Mouse (Mus musculus) forebrain, embryonic 15.5 days (tissue): ENCODE measurements at regions not wholly inside any gene's neighbourhood (a gene's known extent, or its start where the extent isn't known, plus 50 kb on each side); places are given as distances from the start of the nearest gene placed in this dataset.

ENCODE experiments used
- ATAC-seq: fragments of 200-750 bp; cut with Nextera tagmentation; replicated peaks from 2 replicates; pipeline ENCODE4 v1.8.0; 2017; ENCODE audit warnings: mild to moderate bottlenecking, moderate TSS enrichment, moderate library complexity
- H3K27ac ChIP-seq: fragments of 300-500 bp; sonication (generic); replicated peaks from 2 replicates; pipeline ENCODE4 v1.5.1; 2015; ENCODE audit warnings: mild to moderate bottlenecking, inconsistent platforms
- H3K27me3 ChIP-seq: fragments of 300-500 bp; sonication (generic); 2 replicates; pipeline ENCODE4 v1.6.1; 2015; ENCODE audit warnings: inconsistent platforms
- H3K36me3 ChIP-seq: fragments of 300-500 bp; sonication (generic); 2 replicates; pipeline ENCODE4 v1.6.1; 2015; ENCODE audit warnings: mild to moderate bottlenecking, inconsistent platforms
- H3K4me1 ChIP-seq: fragments of 300-500 bp; sonication (generic); 2 replicates; pipeline ENCODE4 v1.6.1; 2015; ENCODE audit warnings: inconsistent platforms
- H3K4me2 ChIP-seq: fragments of 300-500 bp; sonication (generic); replicated peaks from 2 replicates; pipeline ENCODE4 v1.6.1; 2015; ENCODE audit warnings: mild to moderate bottlenecking, inconsistent platforms
- H3K4me3 ChIP-seq: fragments of 300-500 bp; sonication (generic); 2 replicates; pipeline ENCODE4 v1.5.1; 2015; ENCODE audit warnings: mild to moderate bottlenecking, inconsistent platforms
- H3K9ac ChIP-seq: fragments of 300-500 bp; sonication (generic); replicated peaks from 2 replicates; pipeline ENCODE4 v1.6.1; 2015; ENCODE audit warnings: mild to moderate bottlenecking, inconsistent platforms
- H3K9me3 ChIP-seq: fragments of 300-500 bp; sonication (generic); 2 replicates; pipeline ENCODE4 v1.6.1; 2016; ENCODE audit warnings: inconsistent platforms
- WGBS: fragments of 180-500 bp; shearing (Covaris S2); methylation state at CpG from one replicate; pipeline ENCODE4 v1.1.7; 2015; ENCODE audit warnings: mixed read lengths; 5-methylcytosine and 5-hydroxymethylcytosine counted together

DNA sequence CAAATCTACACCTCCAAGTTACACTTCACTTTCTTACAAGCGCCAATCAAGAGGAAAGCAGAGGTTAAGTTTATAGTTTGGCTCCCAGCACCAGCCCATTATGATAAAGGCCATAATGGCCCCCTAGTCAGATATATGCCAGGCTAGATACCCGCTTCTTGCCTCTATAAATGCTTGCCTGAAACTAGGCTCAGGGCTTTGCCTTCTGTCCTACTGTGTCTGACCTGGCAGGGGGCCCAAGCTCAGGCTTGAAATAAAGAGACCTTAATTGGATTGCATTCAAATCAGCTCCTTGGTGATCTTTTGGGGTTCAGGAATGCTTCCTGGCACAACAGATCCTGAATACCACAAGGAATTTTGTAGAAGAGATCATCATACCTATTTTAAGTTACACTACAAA is 66.8 kb upstream of the Tspan8 start:
- Histone ChIP-seq H3K36me3 (no peaks in the 10 kb centered on the region), H3K27ac (no peak overlapping the region), H3K4me2 (no peak overlapping the region), H3K4me1 (no peaks in the 10 kb centered on the region), H3K27me3 (no peaks in the 10 kb centered on the region), H3K4me3 (no peak overlapping the region), H3K9ac (no peak overlapping the region), H3K9me3 (no peaks in the 10 kb centered on the region)
- no peak for ATAC-seq
- WGBS: 40% methylated on average over 2 of the region's 2 CpGs

GRCm38 (mm10) chr10:115750250-115750649 is 66.4 kb upstream of the Tspan8 start:
- no peak for ATAC-seq
- no peak overlapping the region for H3K4me2 ChIP-seq
- no peak overlapping the region for H3K9ac ChIP-seq
- H3K4me1 ChIP-seq: no peaks in the 10 kb centered on the region
- H3K4me3 ChIP-seq: no peak overlapping the region
- WGBS: 44% methylated on average over 5 of the region's 5 CpGs
- H3K27me3 ChIP-seq: no peaks in the 10 kb centered on the region
- no peaks in the 10 kb centered on the region for H3K36me3 ChIP-seq
- H3K27ac ChIP-seq: no peak overlapping the region
- no peaks in the 10 kb centered on the region for H3K9me3 ChIP-seq

- Histone ChIP-seq H3K27me3 (no peaks in the 10 kb centered on the region), H3K9me3 (no peaks in the 10 kb centered on the region), H3K4me2 (no peak overlapping the region), H3K4me1 (no peaks in the 10 kb centered on the region), H3K36me3 (no peaks in the 10 kb centered on the region), H3K27ac (no peak overlapping the region), H3K4me3 (no peak overlapping the region), H3K9ac (no peak overlapping the region)
- 71% methylated on average over 1 of the region's 1 CpGs for WGBS
- ATAC-seq: no peak
Measured at GRCm38 (mm10) chr10:115758667-115759066, 58.0 kb upstream of the Tspan8 start.
